Mouse (Mus musculus): ENCODE results near the gene Sec61a2. TPM values are rescaled to one million over a fixed set of nuclear protein-coding genes. Genes with fewer than 3 reads are reported as not detected.

The Sec61a2 gene
- polyA plus RNA-seq (2012; rRNA removed; ENCODE audit: low replicate concordance): 25.2 and 68.4 TPM in 2 replicates

GRCm38 (mm10) chr2:5894843-5895570 lies at the start of gene Sec61a2:
Sec61a2 (minus strand) TSS chr2:5895432.

DNA sequence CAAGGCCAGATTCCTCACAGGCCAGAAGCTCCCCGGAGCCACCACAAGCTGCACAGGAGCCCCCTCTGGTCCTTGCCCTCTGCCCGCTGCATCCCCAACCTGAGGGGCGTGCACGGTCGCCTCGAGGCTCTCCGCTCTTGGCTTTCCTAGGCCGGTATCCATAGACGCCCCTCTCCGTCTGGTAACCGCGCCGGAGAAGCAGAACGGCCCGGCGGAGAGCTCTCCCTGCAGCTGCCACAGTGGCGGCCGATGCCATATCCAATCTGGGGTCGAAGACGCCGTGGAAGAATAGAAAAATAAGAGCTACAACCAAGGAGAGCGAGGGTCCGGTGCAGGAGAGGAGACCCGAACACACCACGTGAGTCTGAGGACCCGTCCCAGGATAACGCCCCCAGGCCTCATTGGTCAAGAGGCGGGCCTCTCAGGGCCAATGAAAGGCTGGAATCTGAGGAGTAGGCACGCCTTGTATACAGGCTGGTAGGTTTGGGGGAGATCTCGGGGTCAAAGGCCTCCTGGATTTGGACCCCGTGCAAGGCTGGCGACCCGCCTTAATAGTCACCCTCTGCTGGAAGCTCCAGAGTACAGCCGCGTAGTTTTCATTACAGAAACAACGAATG lies 47.3 kb upstream of the Sec61a2 start, which contains the start of gene Dhtkd1:
TSS of gene Dhtkd1 (minus strand) at position 377 of the 617 bp plus-strand sequence.

GRCm38 (mm10) chr2:5862834-5863233 lies 32.4 kb downstream of the Sec61a2 start, which contains the start of gene Gm13199:
Gm13199 (minus strand) TSS chr2:5862934.

DNA sequence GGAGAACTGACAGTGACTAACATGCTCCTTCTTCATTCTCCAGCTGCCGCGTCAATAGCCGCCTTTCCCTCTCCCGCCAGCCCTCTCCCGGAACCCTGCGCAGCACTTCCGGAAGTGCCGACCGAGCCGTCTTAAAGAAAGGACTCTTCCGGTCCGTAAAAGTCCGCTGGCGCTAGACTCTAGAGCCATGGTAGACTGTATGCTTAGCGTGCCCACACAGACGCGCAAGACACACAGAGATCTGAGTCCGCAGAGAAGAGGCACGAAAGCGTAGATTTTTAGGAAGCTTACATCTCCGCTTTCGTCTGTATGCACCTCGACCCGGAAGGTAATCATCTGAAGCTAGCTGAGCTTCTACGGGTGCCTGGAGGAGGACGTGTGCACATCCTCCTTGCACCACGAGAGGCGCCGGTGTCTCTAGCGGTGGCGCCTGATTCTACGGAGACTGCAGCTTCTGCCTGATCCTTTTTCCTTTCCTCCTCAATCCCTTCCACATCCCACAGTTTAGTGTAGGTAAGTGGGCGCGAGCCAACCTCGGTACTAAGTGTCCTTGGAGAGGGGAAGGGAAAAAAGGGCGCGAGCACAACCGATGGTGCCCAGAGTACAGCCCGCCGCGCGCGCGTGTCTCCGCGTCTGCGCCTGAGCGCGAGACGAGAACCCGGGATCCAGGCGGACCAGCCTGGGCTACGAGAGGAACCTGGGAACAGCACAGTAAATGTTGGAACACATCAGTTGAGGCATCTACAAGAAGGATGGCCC lies 50.2 kb downstream of the Sec61a2 start, which contains the start of the genes Nudt5 and Cdc123:
TSS of gene Nudt5 (plus strand) at position 147 of the 759 bp plus-strand sequence.
TSS of gene Cdc123 (minus strand) at position 292 of the 759 bp plus-strand sequence.

Other genes with a start within 250 kb of the Sec61a2 start
- 4.6 and 9.3 TPM in 2 replicates for gene Camk1d, start 180.9 kb downstream of the Sec61a2 start, polyA plus RNA-seq (2012; rRNA removed; ENCODE audit: low replicate concordance)
- 5.9 and 11.1 TPM in 2 replicates for gene Nudt5, start 50.4 kb downstream of the Sec61a2 start, polyA plus RNA-seq (2012; rRNA removed; ENCODE audit: low replicate concordance)
- 34.0 and 87.3 TPM in 2 replicates for gene Cdc123, start 50.3 kb downstream of the Sec61a2 start, polyA plus RNA-seq (2012; rRNA removed; ENCODE audit: low replicate concordance)
- gene Gm13199, start 32.5 kb downstream of the Sec61a2 start, polyA plus RNA-seq (2012; rRNA removed; ENCODE audit: low replicate concordance): 1.5 and 2.4 TPM in 2 replicates
- gene Dhtkd1, start 47.4 kb upstream of the Sec61a2 start, polyA plus RNA-seq (2012; rRNA removed; ENCODE audit: low replicate concordance): 2.7 and 5.3 TPM in 2 replicates
- gene Upf2, start 56.0 kb upstream of the Sec61a2 start, polyA plus RNA-seq (2012; rRNA removed; ENCODE audit: low replicate concordance): 1.6 and 3.1 TPM in 2 replicates
- gene Proser2, start 234.8 kb upstream of the Sec61a2 start, polyA plus RNA-seq (2012; rRNA removed; ENCODE audit: low replicate concordance): 3.4 and 7.1 TPM in 2 replicates

All from mammary gland, adult 2 months (tissue).